Mouse (Mus musculus) urinary bladder, adult 2 months (tissue): ENCODE results near the gene Tmem131l. TPM values are rescaled to one million over a fixed set of nuclear protein-coding genes. Genes with fewer than 3 reads are reported as not detected.

Source experiments
- DNase-seq: peaks from one replicate; pipeline ENCODE4 v3.0.0; 2022; ENCODE audit warnings: low spot score
- polyA plus RNA-seq: library from polyadenylated mRNA; depleted of rRNA; stranded (reverse); fragments of >200 nt; gene quantifications from 2 replicates; pipeline ENCODE4 v1.2.3, GENCODE M21; 2012

Gene Tmem131l
- polyA plus RNA-seq, 1 experiment, result 21.4 TPM

- no peak for DNase-seq
Measured at GRCm38 (mm10) chr3:84048729-84049175, 8.8 kb upstream of the Tmem131l start.

DNA sequence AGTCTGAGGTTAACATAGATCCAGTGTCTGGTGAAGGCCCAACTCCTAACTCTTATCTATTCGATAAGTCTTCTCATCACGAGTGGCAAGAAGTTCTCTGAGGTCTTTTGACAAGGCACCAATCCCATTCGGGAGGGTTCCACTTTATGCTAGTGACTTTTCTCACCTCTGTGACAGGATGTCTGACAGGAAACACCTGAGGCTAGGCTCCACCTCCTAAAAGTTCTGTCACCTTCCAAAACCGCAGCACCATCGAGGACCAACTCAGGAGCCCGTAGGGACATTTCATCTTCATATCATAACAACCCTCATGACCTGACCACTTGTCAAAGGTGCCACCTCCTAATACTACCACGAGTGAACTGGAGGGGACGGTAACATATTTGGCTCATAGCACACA lies 6.2 kb upstream of the Tmem131l start:
- no peak for DNase-seq

DNA sequence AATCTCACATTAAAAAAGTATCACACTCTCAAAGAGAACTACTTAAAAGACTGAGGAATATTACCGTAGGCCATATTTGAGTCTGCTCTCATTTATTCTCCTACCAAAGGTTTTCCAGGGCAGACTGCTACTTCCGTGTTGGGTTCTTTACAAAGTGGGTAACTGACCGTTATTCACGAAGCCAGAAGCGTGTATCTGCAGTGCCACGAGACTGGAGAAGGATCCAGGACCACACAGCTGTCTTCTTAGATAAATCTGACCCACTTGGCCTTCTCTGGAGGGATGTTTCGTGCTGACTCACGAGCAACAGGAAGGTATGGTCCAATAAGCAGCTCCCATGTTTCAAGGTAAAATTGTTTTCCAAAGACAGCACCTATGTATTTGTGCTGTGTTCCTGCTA lies 1.8 kb upstream of the Tmem131l start:
- DNase-seq, result no peak

DNA sequence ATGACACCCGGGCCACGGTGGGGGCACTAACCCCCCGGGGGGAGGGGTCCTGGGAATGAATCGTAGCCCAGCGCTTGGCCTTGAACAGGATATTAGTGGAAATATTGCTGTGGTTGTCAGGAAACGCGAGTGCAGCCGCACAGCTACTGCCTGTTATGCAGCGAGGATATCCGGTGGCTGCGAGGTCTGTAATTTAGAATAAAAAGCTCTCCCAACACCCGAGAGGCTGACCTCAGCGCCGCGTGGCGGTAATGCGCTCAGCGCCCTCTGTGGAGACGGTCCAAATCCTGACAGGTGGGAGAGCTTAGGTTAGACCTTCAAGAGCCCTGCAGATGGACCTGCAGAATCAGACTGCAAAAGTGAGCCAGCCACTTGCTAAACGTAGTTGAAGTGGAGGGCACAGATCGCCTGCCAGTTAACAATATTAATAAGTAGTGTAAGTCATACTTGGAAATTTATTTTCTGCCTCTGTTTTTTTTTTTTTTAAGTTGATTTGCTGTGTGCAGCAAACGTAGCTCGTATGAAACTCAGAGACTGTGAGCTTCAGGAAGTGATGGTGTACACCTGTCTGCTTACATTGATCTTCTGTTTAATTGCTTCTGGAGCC lies 604 bp upstream of the Tmem131l start:
- peak; percentile 47 for DNase-seq

GRCm38 (mm10) chr3:84038981-84039645 lies 862 bp downstream of the Tmem131l start:
- peak; percentile 50 for DNase-seq

DNA sequence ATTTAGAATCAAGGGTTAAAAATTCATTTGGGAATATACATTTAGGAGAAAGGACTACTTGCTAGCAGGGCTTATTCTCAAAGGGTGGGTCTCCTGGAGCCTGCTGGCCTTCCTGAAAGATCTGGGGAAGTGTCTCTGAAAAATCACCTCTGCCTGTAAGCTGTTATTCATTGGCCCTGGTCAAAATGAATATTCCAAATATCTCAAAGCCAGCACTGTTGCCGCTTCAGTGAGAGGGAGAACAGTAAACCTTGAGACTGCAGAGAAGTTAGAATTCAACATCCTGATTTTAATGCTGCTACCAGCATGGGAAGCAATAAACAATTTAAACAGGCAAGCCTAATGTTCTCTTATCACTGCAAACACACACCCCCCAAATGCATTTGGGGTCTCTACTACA lies 1.8 kb downstream of the Tmem131l start:
- no peak for DNase-seq

DNA sequence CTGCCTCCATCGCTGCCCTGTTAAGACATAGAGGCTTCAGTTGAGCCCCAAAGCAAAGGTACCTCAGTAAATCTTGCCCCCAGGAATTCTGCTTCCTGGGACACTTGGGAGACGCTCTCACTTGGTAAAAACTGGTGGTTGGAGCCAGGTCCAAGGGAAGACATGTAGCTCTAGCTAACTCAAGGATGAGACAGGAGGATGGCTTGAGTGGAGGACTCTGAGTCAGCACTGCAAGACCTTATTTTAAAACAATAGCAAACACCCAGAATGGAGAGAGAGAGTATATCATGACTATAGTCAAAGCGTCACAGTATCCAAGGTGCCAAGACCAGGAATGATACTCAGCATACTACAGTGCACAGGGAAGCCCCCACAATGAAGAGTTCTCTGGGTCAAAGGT lies 2.4 kb downstream of the Tmem131l start:
- DNase-seq, result no peak

- DNase-seq, result no peak
Measured at GRCm38 (mm10) chr3:84036866-84037265, 3.1 kb downstream of the Tmem131l start.

- no peak for DNase-seq
Measured at GRCm38 (mm10) chr3:84035728-84036364, 4.1 kb downstream of the Tmem131l start.

- DNase-seq, result no peak
Measured at GRCm38 (mm10) chr3:84034115-84034780, 5.7 kb downstream of the Tmem131l start.

GRCm38 (mm10) chr3:84032933-84033730 lies 6.8 kb downstream of the Tmem131l start:
- DNase-seq, result no peak

DNA sequence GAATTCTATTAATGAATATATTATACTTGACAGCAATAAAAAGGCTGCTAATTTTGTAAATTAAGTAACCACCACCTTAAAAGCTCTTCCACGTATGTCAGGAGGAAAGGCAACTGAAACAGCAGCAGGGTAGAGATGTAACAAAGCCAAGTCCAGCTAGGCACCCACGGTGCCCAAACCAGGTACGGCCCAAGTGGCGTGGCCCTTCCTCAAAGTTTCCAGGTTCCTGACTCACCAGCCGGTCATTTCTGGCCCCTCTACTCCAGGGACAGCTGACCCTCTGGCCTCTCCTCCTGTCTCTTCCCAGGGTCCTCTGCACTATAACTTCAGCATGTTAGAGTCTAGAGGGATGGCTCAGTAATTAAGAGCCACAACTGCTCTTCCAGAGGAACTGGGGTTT lies 7.6 kb downstream of the Tmem131l start:
- DNase-seq, result no peak

GRCm38 (mm10) chr3:84031216-84031615 lies 8.8 kb downstream of the Tmem131l start:
- no peak for DNase-seq

- no peak for DNase-seq
Measured at GRCm38 (mm10) chr3:84028968-84029367, 11.0 kb downstream of the Tmem131l start.

- no peak for DNase-seq
Measured at GRCm38 (mm10) chr3:84027691-84028159, 12.2 kb downstream of the Tmem131l start.

GRCm38 (mm10) chr3:84024512-84025072 lies 15.4 kb downstream of the Tmem131l start:
- no peak for DNase-seq

DNA sequence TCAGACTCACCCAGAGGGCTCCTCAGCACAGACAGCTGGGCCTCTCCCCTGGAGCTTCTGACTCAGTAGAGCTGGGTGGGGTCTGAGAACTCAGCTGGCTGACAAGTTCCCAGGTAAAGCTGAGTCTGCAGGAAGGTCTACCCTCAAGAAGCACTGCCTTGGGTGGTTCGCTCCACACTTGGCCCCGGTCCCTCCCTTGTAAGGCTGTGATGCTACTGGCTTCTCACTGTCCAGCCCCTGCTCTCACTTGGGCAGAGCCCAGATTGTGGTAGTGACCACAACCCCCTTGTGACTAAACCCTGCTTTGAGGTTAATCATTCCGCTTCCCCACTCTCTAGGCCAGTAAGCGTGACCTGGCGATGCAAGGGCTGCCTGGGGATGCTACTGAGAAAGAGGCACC lies 17.3 kb downstream of the Tmem131l start:
- DNase-seq, result no peak

GRCm38 (mm10) chr3:84022201-84022584 lies 17.8 kb downstream of the Tmem131l start:
- DNase-seq, result no peak

DNA sequence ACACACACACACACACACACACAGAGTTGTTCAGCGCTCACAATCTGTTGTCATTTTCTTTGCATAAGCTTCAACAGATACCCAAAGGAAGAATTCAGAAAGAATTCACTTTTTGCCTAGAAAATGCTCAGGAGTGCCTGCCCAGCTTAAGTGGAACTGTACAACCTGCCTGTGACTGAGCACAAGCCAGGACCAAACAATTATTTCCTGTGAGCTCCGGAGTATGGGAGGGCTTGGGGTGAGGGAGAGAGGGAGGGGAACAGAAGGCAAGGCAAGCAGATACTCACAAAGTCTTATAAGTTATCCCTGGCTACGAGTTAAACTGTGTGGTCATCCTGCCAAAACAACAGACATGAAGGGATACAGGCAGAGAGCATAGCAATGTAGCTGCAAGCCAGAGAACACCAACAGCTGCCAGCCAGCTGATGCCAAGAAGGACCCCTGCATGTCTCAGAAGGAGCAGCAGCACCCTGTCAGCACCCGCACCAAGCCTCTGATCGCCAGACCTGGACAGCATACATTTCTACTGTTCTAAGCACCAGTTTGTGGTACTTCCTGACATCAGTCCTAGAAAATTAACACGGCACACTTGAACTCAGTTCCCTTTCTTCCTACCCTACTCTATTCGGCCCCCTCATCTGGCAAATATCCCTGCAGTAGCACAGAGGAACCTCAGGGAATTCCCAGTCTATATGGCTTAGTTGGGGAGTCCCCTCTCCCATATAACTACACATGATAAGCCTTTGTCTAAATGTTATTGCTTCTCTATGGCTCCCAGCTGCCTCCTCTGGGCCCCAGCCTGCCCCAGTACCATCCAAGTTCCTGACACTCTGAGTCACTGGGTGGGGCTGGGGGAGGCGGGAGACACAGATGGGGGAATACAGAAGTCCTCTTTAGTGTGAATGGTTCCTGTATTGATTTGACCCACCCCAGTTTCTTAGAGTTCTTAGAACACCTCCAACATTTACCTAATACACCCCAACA lies 18.5 kb downstream of the Tmem131l start:
- no peak for DNase-seq

GRCm38 (mm10) chr3:84020528-84020927 lies 19.4 kb downstream of the Tmem131l start:
- no peak for DNase-seq
